In the genomic region with DNA sequence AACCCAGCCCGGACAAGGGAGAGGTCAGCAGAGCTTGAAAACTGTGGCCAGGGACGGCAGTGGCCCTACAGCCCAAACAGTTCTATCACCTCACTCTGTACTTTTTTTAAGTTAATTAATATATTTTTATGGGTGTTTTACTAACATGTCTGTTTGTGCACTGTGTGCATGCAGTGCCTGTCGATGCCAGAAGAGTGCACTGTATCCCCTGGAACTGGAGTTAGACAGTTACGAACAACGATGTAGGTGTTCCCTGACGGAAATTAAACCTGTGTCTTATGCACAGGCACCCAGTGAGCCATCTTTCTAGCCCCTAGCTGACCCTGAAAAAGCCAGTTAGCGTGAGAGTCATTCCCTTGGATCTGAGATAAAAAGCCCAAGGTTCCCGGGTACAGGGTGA, we compare ENCODE assay signal across 12 mouse cellular contexts. TPM values are rescaled to one million over a fixed set of nuclear protein-coding genes. Genes with fewer than 3 reads are reported as not detected.
DNase-seq lines count a peak whose midpoint lies in the region; ATAC-seq and TF ChIP-seq lines count a peak whose summit lies in the region.
"Had no signal": no experiment of that assay in that cellular context is flagged by ENCODE, and none has a peak within 500 bp of the region (broad histone marks: within the 10 kb centered on the region; RNA-seq: fewer than 3 reads in every experiment).

No protein-coding gene starts in this region.

- H3K36me3 ChIP-seq in lung, embryonic 14.5 days (ENCODE audit: insufficient read depth), result peaks cover 80% of the 10 kb centered on the region
- H3K36me3 ChIP-seq in CH12.LX (replicated peaks in 1 of 2; ENCODE audit: control insufficient read depth in 1 of 2, insufficient read depth in 1 of 2, low read length in 1 of 2), result peaks cover 5 to 7% of the 10 kb centered on the region in 2 experiments
- H3K36me3 ChIP-seq in midbrain, embryonic 11.5 days (ENCODE audit: control insufficient read depth, insufficient read depth, low read length), result peaks cover 20% of the 10 kb centered on the region

- TF ChIP-seq RAD21 in CH12.LX (IDR thresholded peaks at IDR 0.05; ENCODE audit: low read depth, low read length), result peak; percentile 86

- 89% methylated on average over 8 of the region's 8 CpGs for WGBS in lung, embryonic 14.5 days
- WGBS in midbrain, embryonic 11.5 days, result 88% methylated on average over 8 of the region's 8 CpGs

- H3K4me2 ChIP-seq in lung, embryonic 14.5 days, result no peak overlapping the region
- H3K4me2 ChIP-seq in CH12.LX (ENCODE audit: insufficient read depth, low read depth, poor library complexity, severe bottlenecking), result no peak overlapping the region
- no peak overlapping the region for H3K4me2 ChIP-seq in midbrain, embryonic 11.5 days
- H3K4me2 ChIP-seq: liver, embryonic 15.5 days had no signal

- no peaks in the 10 kb centered on the region for H3K9me3 ChIP-seq in lung, embryonic 14.5 days (ENCODE audit: low read depth, low read length)
- H3K9me3 ChIP-seq in CH12.LX (replicated peaks; ENCODE audit: low read length), result no peaks in the 10 kb centered on the region
- H3K9me3 ChIP-seq in midbrain, embryonic 11.5 days (ENCODE audit: control insufficient read depth, low read length), result no peaks in the 10 kb centered on the region
- H3K9me3 ChIP-seq: liver, embryonic 15.5 days had no signal

- peak; percentile 49 for TF ChIP-seq CTCF in gastrocnemius, adult 2 months (IDR thresholded peaks at IDR 0.05)
- peak; percentile 52 for TF ChIP-seq CTCF in lung, embryonic 14.5 days (IDR thresholded peaks at IDR 0.05; ENCODE audit: low read depth)
- peak; percentile 40 to 81 for TF ChIP-seq CTCF in CH12.LX (conservative IDR thresholded peaks at IDR 0.05 in 1 of 2, IDR thresholded peaks at IDR 0.05 in 1 of 2; ENCODE audit: low read depth in 2 of 2, low read length in 2 of 2)
- TF ChIP-seq CTCF in embryonic fibroblast, embryonic 13.5 days (IDR thresholded peaks at IDR 0.05; ENCODE audit: borderline replicate concordance, insufficient read depth, low read length), result peak; percentile 54; the same call in 1 of the 2 replicates

- H3K9ac ChIP-seq in lung, embryonic 14.5 days, result no peak overlapping the region
- no peak overlapping the region for H3K9ac ChIP-seq in CH12.LX (ENCODE audit: insufficient read depth, low read depth)
- H3K9ac ChIP-seq in midbrain, embryonic 11.5 days (ENCODE audit: low read length), result no peak overlapping the region
- H3K9ac ChIP-seq: liver, embryonic 15.5 days had no signal

- H3K27me3 ChIP-seq in lung, embryonic 14.5 days (ENCODE audit: insufficient read depth, low read length), result no peaks in the 10 kb centered on the region
- H3K27me3 ChIP-seq in CH12.LX (replicated peaks), result no peaks in the 10 kb centered on the region
- H3K27me3 ChIP-seq in midbrain, embryonic 11.5 days (ENCODE audit: control insufficient read depth, insufficient read depth, low read length), result no peaks in the 10 kb centered on the region
- H3K27me3 ChIP-seq: liver, embryonic 15.5 days had no signal

- no peaks in the 10 kb centered on the region for H3K4me1 ChIP-seq in lung, embryonic 14.5 days (ENCODE audit: insufficient read depth)
- 0 out of 4 replicates have a peak, but pooled peaks cover 0 to 2% of the 10 kb centered on the region in 2 experiments for H3K4me1 ChIP-seq in CH12.LX (ENCODE audit: control insufficient read depth in 1 of 2, insufficient read depth in 2 of 2)
- H3K4me1 ChIP-seq in embryonic fibroblast, embryonic 13.5 days (ENCODE audit: control insufficient read depth, insufficient read depth, low read length), result no peaks in the 10 kb centered on the region
- H3K4me1 ChIP-seq in midbrain, embryonic 11.5 days (ENCODE audit: control insufficient read depth, insufficient read depth, low read length), result no peaks in the 10 kb centered on the region

- in situ Hi-C loops in CH12.LX (cut with MboI; ENCODE audit: low pct_ligation_motif_present, low pct_unique_long_range_greater_than_20kb, low sequenced_read_pairs), result no loop called here

- no peak overlapping the region for H3K27ac ChIP-seq in gastrocnemius, adult 2 months
- H3K27ac ChIP-seq in lung, embryonic 14.5 days (ENCODE audit: low read depth), result no peak overlapping the region
- H3K27ac ChIP-seq in CH12.LX (ENCODE audit: insufficient read depth, low read depth), result no peak overlapping the region
- no peak overlapping the region for H3K27ac ChIP-seq in embryonic fibroblast, embryonic 13.5 days (ENCODE audit: insufficient read depth, low read length)
- H3K27ac ChIP-seq in midbrain, embryonic 11.5 days (ENCODE audit: low read depth, low read length), result no peak overlapping the region

- no peaks in the 10 kb centered on the region for H3K79me2 ChIP-seq in CH12.LX (replicated peaks; ENCODE audit: control insufficient read depth, extremely low read depth, insufficient read depth, poor library complexity, severe bottlenecking)

- H3K4me3 ChIP-seq in gastrocnemius, adult 2 months, result no peak overlapping the region
- H3K4me3 ChIP-seq in lung, embryonic 14.5 days (ENCODE audit: low read depth, low read length), result no peak overlapping the region
- no peak overlapping the region for H3K4me3 ChIP-seq in CH12.LX (replicated peaks in 1 of 3; ENCODE audit: low read depth in 2 of 3, low read length in 2 of 3, poor library complexity in 1 of 3)
- no peak overlapping the region for H3K4me3 ChIP-seq in embryonic fibroblast, embryonic 13.5 days (ENCODE audit: insufficient read depth, low read length)
- H3K4me3 ChIP-seq in midbrain, embryonic 11.5 days (ENCODE audit: low read depth, low read length), result no peak overlapping the region
- H3K4me3 ChIP-seq: liver, embryonic 15.5 days had no signal

- no peak for TF ChIP-seq POLR2A in CH12.LX (IDR thresholded peaks at IDR 0.05; ENCODE audit: low read depth, low read length)
- TF ChIP-seq POLR2A in embryonic fibroblast, embryonic 13.5 days (IDR thresholded peaks at IDR 0.05; ENCODE audit: low read depth, low read length), result no peak

- intact Hi-C loops in gastrocnemius, adult 2 months (cut with DNase I), result no loop called here

- TF ChIP-seq EP300 in CH12.LX (IDR thresholded peaks at IDR 0.05; ENCODE audit: low read length), result no peak

- DNase-seq in gastrocnemius, adult 2 months, result no peak
- no peak for DNase-seq in gastrocnemius, postnatal 25 days
- peak; percentile 42 for DNase-seq in lung, embryonic 14.5 days
- no peak for DNase-seq in lung, postnatal 4 days
- peak; percentile 42 for DNase-seq in CH12.LX (ENCODE audit: extremely low read depth)
- no peak for DNase-seq in cerebellum, adult 9-11 months
- DNase-seq in midbrain, embryonic 11.5 days (ENCODE audit: low spot score, missing footprints), result no peak
- DNase-seq: adrenal gland, postnatal 36 days; gastrocnemius, postnatal 10 days; kidney, adult 18-20 months had no signal

- ATAC-seq in lung, embryonic 14.5 days (ENCODE audit: insufficient read depth), result no peak
- ATAC-seq in midbrain, embryonic 11.5 days (ENCODE audit: low FRiP score), result no peak

- dilution Hi-C loops in CH12.LX (cut with MboI; ENCODE audit: extremely low pct_ligation_motif_present, extremely low pct_unique_long_range_greater_than_20kb, low sequenced_read_pairs), result no loop called here

TF ChIP-seq in CH12.LX, 34 proteins besides CTCF, POLR2A, EP300 and RAD21:
- TF ChIP-seq NELFE (IDR thresholded peaks at IDR 0.05; ENCODE audit: low read depth, low read length), result 0 out of 2 replicates have a peak, but pooled peaks have one; percentile 32
- peak; percentile 36; the same call in 1 of the 2 replicates for TF ChIP-seq ZC3H11A (IDR thresholded peaks at IDR 0.05; ENCODE audit: low read depth, low read length)
- 0 out of 2 replicates have a peak, but pooled peaks have one; percentile 25 for TF ChIP-seq MYC (IDR thresholded peaks at IDR 0.05; ENCODE audit: low read depth, low read length)
- TF ChIP-seq E2F4 (IDR thresholded peaks at IDR 0.05; ENCODE audit: insufficient replicate concordance, low read depth, low read length), result no peak
- TF ChIP-seq SMC3 (IDR thresholded peaks at IDR 0.05; ENCODE audit: low read depth, low read length), result peak; percentile 85
- no peak for TF ChIP-seq TCF12 (IDR thresholded peaks at IDR 0.05; ENCODE audit: low read depth, low read length)
- TF ChIP-seq HCFC1 (IDR thresholded peaks at IDR 0.05; ENCODE audit: low read depth, low read length), result no peak

RNA-seq across cellular contexts. Expression of a gene that starts 30.3 kb away (rescaled TPM):
- total RNA-seq in gastrocnemius, adult 2 months (2021), result 10 to 100 TPM in 1 of 2 experiments, 1 to 10 TPM in 1; 8.4 to 17.8 TPM
- 10 to 100 TPM in 1 of 2 experiments, 1 to 10 TPM in 1; 6.4 to 10.1 TPM for total RNA-seq in gastrocnemius, postnatal 25 days (2021)
- 33.7 and 37.1 TPM in 2 replicates for polyA plus RNA-seq in lung, embryonic 14.5 days (2014; fragmentation: Nextera tagmentation; extraction: Ambion mirVana)
- 30.2 and 41.0 TPM in 2 replicates for total RNA-seq in CH12.LX (2012; rRNA removed)
- 47.3 and 57.8 TPM in 2 replicates for total RNA-seq in CH12.LX (2014; rRNA removed)
- polyA plus RNA-seq in CH12.LX (2012; ENCODE audit: insufficient read length, low read depth), result 36.3 and 43.0 TPM in 2 replicates
- 27.7 and 29.5 TPM in 2 replicates for polyA plus RNA-seq in embryonic fibroblast, embryonic 13.5 days (2011; ENCODE audit: insufficient read length, low read depth, missing spikeins)
- polyA plus RNA-seq in midbrain, embryonic 11.5 days (2014; fragmentation: Nextera tagmentation; extraction: Ambion mirVana), result 32.6 and 33.9 TPM in 2 replicates

RNA-seq across cellular contexts. Expression of a gene that starts 50.4 kb away (rescaled TPM):
- not detected for total RNA-seq in gastrocnemius, adult 2 months (2021)
- under 1 TPM in 1 of 2 experiments, not detected in 1; 0.51 TPM for total RNA-seq in gastrocnemius, postnatal 25 days (2021)
- not detected in 2 replicates for polyA plus RNA-seq in lung, embryonic 14.5 days (2014; fragmentation: Nextera tagmentation; extraction: Ambion mirVana)
- total RNA-seq in CH12.LX (2012; rRNA removed) (not detected in 2 replicates), CH12.LX (2014; rRNA removed) (not detected in 2 replicates)
- not detected in 2 replicates for polyA plus RNA-seq in CH12.LX (2012; ENCODE audit: insufficient read length, low read depth)
- 0.27 TPM in 1 of 2 replicates, not detected in the other for polyA plus RNA-seq in embryonic fibroblast, embryonic 13.5 days (2011; ENCODE audit: insufficient read length, low read depth, missing spikeins)
- not detected in 2 replicates for polyA plus RNA-seq in midbrain, embryonic 11.5 days (2014; fragmentation: Nextera tagmentation; extraction: Ambion mirVana)
- total RNA-seq: gastrocnemius, postnatal 10 days had no signal
- polyA plus RNA-seq: liver, embryonic 15.5 days had no signal

Comparison
In these comparisons a context has a peak if more than half of its experiments do, and no peak if none do; other contexts are left out.
1. DNase-seq: peak in lung, embryonic 14.5 days (single experiment) and CH12.LX (single experiment); none in gastrocnemius, adult 2 months (single experiment), gastrocnemius, postnatal 25 days (single experiment), lung, postnatal 4 days (0 of 2), cerebellum, adult 9-11 months (single experiment) and midbrain, embryonic 11.5 days (single experiment).
2. Peak in every context shown above with its lines, with median percentiles within 50 percentile points of each other: CTCF ChIP-seq.